Mouse (Mus musculus) ovary, postnatal 14 days (tissue): ENCODE measurements around the gene Hbb-y.
"Not testable (repeated sequence)": the region's sequence is repeated elsewhere in the genome, so short reads cannot be mapped to it uniquely, and the experiment has no call there.

Source experiments
- DNase-seq: peaks from one replicate; pipeline ENCODE4 v3.0.0; 2022; ENCODE audit warnings: low spot score

Hbb-y gene

DNA sequence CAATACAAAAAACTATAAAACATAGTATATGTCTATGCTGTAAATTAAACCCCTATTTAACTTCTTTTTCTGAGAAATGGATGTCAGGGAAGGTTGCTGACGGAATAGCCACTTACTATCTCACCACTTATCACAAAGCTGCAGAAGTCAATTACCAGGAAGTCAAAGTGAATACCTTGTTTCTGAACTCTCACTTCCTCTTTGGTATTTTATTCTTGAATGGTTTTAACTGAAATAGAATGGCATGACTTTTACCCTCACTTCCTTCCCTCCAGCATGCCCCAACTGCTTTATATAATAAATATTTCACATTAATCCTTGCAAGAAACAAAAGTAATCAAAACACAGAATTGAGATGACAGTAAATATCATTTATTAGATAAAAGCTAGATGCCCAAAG lies 40.8 kb downstream of the Hbb-y start:
- DNase-seq: no peak

DNA sequence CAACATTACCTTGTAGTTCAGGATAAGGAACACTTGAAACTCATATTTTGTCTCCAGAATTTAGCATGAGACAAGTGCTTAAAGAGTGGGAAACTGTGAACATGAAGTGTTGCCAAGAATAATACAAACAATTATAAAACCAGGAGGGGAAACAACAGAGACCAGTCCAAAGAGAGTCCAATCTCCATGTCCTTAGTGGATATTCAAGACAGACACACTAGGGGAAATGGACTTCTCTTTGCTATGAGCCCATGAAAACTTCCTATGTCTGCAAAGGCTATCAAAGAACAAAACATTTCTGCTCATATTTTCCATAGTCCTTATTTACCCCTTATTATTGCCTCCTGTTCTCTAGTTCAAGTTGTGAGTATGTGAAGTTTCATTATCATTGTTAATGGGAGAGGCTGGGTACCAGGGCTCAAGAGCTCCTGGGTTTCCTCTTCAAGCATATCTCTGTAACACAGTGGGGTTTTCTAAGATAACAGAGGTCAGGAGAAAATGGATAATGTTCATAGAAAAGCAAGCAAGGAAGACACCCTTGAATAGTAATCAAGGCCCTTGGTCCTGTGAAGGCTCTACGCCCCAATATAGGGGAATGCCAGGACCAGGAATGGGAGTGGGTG lies 41.7 kb downstream of the Hbb-y start:
- DNase-seq: no peak

DNA sequence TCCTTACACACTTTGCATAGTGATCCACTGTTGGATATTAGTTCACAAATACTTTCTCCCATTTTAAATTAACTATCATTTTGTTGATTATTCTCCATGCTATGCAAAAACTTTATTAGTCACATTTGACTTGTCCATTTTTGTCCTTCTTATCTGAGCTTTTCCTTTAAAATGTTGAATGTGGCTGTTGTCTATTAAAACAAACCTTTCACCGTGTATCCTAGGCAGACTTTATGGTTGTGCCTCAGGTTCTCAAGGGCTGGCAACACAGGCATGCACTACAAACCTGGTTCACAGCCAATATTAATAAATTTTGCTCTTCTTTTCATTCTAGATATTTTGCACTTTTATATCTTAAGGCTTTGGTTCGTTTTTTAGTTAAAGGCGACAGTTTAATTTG lies 42.3 kb downstream of the Hbb-y start:
- no peak for DNase-seq

DNA sequence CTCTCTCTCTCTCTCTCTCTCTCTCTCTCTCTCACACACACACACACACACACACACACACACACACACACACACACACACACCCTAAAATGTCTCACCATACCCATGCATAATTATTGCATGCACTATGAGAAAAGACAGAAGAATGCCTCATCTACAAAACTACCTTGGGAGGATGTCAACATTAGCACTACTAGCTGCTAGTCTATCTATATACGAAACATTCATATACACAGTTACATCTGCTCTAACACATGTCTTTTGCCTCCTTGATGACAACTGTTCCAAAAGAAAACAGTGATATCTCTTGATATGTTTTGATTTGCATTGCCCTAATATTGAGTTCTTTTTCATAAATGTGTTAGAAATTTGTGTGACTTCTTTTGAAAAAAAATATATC lies 42.7 kb downstream of the Hbb-y start:
- no peak for DNase-seq

DNA sequence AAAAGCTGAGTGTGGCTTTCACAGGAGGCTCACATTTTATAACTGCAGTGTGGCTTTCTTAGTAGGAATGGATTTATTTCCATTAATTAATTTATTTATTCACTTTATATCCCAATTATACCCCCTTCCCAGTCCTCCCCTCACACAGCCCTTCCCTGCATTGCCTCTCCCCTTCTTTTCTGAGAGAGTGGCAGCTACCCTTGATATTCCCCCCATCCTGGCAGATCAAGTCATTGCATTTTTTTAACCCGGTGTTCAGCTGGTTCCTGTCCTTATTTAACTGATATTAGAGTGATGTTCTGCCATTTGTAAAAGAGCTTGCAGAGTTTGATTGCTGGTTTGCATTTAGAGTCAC lies 43.2 kb downstream of the Hbb-y start:
- DNase-seq: no peak

DNA sequence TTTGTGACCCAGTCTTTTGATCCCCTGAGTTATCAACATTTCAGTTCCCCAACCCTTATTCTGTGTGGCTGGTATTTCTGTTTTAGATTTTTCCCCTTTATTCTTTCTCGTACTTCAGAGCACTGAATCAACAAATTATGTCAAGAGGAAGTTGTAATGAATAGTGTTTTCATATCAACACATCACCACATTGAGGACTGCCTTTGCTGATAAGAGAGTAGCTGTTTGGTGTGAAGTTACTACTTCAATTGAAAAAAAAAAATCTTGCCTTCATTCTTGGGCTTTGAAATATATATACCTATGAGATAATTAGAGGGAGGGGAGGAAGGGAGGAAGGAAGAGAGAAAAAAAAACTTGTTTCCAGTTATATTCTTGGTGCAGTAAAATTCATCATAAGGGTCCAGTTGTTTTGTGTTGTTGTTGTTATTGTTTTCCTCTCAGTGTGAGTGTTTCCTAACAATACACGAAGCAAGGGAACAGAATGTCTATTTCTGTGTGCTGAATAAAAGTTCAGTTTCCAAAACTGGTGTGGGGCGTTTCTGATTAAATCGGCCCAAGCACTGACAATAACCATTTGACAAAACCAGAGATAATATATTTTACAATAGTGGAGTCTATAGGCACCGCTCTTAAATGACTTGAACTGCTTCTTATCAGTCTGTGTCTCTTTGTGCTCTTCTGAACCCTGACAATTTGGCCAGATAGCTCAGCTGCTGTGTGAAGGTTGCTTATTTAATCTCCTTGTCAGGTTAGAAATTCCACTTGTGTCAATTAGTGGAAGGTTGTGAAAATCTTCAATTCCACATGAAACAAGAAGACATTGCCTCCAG lies 43.8 kb downstream of the Hbb-y start:
- no peak for DNase-seq

DNA sequence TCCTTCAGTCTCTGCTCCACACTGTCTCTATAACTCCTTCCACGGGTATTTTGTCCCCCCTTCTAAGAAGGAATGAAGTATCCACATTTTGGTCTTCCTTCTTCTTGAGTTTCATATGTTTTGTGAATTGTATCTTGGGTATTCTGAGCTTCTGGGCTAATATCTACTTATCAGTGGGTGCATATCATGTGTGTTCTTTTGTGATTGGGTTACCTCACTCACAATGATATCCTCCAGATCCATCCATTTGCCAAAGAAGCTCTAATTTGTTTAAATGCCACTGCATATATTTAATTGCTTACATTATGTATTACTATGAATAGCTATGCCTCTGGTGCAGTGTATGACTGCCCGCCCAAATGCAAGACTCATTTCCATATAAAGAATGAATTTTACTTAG lies 44.9 kb downstream of the Hbb-y start:
- not testable (repeated sequence) for DNase-seq

DNA sequence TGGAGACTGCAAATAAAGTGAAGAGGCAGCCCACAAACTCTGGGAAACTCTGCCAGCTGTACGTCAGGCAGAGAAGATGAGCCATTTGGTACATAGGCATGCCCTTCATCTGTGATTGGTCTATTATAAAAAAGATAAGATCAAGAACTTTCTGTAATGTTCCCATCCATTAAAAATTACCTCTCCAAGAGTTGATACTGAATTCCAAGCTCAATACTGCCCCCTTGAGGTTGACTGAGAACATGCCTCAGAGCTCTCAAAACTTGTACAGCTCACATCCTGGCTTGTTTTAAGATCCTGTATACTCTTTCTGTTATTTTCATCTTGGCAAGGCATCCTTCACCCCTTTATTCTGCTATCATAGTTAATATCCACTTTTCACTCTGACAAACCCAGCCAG lies 46.2 kb downstream of the Hbb-y start:
- DNase-seq: peak; percentile 1
